Mouse (Mus musculus): ENCODE data around the gene Chaf1a.
"Not testable (repeated sequence)": the region's sequence is repeated elsewhere in the genome, so short reads cannot be mapped to it uniquely, and the experiment has no call there.

Chaf1a gene

DNA sequence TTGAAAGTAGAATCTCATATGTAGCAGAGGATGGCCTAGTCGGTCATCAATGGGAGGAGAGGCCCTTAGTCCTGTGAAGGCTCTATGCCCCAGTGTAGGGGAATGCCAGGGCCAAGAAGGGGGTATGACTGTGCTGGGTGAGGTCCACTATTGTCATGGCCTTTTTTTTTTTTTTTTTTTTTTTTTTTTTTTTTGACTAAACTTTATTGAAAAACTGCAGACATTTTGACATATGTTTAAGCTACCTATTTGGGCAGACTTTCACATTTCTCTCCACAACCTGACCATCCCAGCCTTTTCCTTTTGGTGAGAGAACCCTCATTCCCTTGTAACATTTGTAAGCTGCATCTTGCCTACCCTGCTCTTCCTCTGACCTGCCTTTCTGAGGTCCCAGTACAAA, 52.1 kb downstream of the Chaf1a start:
- DNase-seq (ENCODE audit: low read depth) = no peak

GRCm38 (mm10) chr17:56092794-56093193, 52.6 kb downstream of the Chaf1a start:
- DNase-seq (ENCODE audit: low read depth) = no peak

DNA sequence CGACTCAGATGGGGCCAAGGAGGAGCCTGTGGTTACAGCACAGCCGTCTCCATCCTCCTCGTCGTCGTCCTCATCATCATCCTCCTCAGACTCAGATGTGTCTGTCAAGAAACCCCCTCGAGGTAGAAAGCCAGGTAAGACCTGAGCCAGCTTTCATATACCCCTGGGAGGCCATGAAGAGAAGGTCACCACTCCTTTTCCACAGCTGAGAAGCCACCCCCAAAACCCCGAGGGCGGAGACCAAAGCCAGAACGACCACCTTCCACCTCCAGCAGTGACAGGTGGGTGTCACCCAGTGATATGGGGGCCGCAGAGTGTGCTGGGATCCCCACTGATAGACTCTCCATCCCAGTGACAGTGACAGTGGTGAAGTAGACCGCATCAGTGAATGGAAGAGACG, 56.6 kb downstream of the Chaf1a start:
- no peak for DNase-seq (ENCODE audit: low read depth)

GRCm38 (mm10) chr17:56098180-56098579, 57.9 kb downstream of the Chaf1a start:
- no peak for DNase-seq (ENCODE audit: low read depth)

GRCm38 (mm10) chr17:56098711-56099572, 58.7 kb downstream of the Chaf1a start:
- no peak for DNase-seq (ENCODE audit: low read depth)

DNA sequence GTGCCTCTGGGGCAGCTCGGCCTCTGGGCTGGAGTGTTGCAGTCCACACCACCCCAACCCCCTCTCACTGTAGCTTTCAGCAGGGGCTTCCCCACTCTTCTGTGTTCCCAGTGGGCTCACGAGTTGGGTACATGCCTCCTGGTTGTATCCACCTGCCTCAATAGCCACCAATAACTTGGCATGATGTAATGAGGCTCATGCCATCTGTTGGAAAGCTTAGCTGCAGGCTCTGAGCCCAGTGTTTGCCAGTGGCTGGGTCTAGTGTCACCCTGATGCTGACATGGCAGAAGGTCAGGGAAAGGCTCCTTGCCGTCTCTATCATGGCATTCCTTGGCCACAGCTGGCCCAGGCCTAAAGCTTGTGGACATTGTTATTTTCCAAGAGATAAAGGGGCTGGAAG, 60.6 kb downstream of the Chaf1a start:
- no peak for DNase-seq (ENCODE audit: low read depth)

DNA sequence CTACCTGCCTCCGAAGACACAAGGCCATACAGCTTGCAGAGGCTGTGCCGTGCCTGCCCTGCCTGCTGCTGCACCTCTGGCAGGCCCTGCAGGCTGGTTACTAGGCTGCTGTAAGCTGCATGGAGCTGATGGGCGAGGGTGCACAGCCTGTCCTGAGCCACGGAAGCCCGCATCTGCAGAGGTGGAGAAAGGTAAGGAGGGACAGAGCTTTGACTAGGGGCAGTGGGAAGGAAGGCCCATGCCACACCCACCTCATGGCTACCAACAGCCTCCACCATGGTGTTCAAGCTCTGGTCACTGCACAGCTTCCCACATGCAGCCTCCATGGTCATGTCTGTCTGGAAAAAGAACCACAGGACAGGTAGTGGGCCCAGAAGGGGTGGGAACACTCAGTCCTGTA, 61.9 kb downstream of the Chaf1a start:
- DNase-seq (ENCODE audit: low read depth) = no peak

DNA sequence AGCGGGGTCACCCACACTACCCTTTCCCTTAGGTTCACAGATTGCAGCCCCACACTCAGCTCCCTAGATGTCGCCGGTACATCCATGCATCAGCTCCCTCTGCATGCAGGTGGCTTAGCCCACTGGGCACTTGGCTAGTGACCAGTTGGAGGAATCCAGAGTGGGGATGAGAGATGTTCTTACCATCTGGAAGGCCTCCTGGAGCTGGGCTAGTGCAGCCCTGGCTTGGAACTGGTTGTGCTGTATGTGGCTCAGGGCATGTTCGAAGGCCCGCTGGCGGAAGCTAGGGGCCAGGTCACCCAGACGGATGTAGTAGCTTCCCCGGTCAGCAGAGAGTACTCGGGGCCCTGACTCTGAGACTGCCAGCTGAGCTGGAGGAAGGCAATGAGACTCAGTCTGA, 62.7 kb downstream of the Chaf1a start:
- no peak for DNase-seq (ENCODE audit: low read depth)

DNA sequence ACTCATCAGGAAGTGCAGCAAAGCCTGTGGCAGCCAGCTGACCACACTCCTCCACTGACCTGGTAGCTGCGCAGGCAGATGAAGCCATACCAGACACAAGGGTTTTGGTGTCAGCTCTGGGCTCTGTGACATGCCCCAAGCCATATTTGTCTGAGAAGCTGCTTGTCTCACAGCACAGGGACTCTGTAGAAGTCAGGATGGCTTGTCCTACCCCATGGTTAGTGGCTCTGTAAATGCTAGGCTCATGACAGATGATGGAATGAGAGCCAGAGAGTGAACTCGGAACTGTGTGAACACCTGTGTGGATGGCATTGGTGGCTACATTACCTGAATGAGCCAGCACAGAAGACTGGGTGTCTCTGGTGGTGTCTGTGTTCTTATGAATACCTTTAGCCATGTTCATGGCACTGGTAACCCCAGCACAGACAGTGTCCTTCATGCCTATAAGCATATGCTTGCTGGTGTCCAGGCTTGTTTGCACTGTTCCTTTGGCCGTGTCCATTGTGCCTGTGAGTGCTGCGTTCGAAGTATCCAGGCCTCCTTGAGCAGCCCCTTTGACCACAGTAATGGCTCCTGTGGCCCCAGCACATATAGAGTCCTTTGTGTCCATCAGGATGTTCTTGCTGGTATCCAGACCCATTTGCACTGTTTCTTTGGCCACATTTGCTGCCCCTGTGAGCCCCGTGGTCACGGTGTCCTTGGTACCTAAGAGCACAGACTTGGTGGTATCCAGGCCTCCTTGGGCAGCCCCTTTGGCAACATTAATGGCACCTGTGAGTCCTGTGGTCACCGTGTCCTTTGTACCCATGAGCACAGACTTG, 63.4 kb downstream of the Chaf1a start:
- DNase-seq (ENCODE audit: low read depth) = no peak

DNA sequence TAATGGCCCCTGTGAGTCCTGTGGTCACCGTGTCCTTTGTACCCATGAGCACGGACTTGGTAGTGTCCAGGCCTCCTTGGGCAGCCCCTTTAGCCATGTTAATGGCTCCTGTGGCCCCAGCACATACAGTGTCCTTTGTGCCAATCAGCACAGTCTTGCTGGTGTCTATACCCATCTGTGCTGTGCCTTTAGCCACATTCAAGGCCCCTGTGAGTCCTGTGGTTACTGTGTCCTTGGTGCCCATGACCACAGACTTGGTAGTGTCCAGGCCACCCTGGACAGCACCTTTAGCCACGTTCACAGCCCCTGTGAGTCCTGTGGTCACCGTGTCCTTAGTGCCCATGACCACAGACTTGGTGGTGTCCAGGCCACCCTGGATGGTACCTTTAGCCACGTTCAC, 64.6 kb downstream of the Chaf1a start:
- DNase-seq (ENCODE audit: low read depth) = not testable (repeated sequence)

- not testable (repeated sequence) for DNase-seq (ENCODE audit: low read depth)
These were observed 66.2 kb downstream of the Chaf1a start for GRCm38 (mm10) chr17:56106436-56106835.

DNA sequence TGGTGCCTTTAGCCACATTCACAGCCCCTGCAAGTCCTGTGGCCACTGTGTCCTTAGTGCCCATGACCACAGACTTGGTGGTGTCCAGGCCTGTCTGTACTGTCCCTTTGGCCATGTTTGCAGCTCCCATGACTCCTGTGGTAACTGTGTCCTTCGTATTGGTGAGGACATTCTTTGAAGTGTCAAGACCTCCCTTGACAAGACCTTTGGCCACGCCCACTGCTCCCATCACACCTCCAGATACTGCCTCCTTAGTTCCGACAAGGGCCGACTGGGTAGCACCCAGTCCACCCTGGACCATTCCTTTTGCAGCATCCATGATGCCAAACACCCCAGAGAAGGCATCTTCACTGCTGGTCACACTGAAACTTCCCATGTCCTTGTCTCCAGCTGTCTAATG, 66.7 kb downstream of the Chaf1a start:
- no peak for DNase-seq (ENCODE audit: low read depth)

DNA sequence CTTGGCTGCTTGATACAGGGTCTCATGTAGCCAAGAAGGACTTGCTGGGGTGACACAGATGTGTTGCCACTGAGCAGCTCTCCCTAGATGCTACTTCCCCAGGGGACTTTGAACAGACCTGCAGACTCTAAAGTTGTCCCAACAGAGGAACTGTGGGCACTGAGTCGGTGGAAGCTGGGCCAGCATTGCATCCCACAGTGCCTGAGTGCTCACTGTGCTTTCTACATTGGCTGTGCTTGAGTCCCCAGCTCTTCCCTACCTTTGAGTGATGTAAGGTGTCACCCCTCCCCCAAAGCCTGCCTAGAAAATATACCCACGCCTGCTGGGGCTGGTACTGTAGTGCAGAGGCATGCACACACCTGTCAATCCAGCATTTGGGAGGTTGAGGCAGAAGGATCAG, 67.5 kb downstream of the Chaf1a start:
- no peak for DNase-seq (ENCODE audit: low read depth)

- DNase-seq (ENCODE audit: low read depth) = no peak
These were observed 68.2 kb downstream of the Chaf1a start for GRCm38 (mm10) chr17:56108334-56109044.

DNA sequence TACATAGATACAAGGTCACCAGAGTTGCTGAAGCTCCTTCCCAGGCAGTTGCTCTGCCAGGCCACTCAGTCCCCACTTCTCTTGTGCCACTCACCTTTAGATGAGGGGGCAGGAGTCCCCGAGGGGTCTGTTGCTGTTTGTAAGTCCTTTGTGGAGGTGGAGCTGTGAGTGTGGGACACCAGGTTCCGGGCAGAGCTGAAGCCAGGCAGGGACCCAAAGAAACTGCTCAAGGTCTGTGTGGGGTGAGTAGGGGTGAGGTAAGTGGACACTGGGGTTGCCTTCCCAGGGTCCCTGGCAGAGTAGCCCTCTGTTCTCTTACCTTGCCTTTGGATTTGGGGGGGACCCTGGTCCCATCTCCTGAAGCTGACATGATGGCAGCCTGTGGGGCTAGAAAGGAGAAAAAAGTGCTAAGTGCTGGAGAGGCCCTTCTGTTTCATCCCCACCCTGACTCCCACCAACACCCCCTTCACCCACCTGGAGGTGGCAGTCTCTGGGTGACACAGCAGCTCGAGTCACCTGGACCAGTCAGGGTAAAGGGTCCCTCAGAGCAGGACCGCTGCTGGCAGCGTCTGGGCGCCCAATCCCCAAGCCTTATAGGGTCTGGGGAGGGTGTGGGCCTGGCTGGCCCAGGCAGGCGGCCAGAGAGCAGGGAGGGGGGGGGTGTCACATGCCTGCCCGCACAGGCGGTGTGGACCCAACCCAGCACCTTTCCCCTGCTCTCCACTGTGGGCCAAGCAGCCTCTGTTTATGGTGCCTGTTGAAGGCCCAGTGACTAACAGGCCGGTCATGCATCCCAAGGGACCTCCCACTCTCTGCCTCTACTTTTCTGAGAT, 69.2 kb downstream of the Chaf1a start, which contains the start of gene Plin4:
TSS of gene Plin4 (minus strand) at position 585 of the 833 bp plus-strand sequence.
- DNase-seq (ENCODE audit: low read depth) = peak; percentile 86

DNA sequence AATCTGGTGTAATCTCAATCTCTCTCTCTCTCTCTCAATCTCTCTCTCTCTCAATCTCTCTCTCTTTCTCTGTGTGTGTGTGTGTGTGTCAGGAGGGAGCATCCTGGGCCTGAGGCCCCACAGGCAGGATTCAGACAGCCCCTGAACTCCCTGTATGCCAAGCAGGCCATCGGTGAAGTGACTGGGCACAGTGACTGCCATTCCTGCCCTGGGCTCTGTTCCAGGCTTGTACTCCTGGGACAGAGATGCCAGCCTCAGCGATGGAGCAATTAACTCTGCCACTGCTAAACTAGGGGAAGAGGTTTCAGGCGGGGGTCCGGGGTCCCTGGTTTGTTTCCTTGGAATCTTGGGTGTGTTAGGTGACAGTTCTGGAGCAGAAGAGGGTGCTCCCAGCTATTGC, 70.3 kb downstream of the Chaf1a start:
- DNase-seq (ENCODE audit: low read depth) = no peak

GRCm38 (mm10) chr17:56111021-56111420, 70.8 kb downstream of the Chaf1a start:
- DNase-seq (ENCODE audit: low read depth) = no peak

GRCm38 (mm10) chr17:56111864-56112263, 71.6 kb downstream of the Chaf1a start:
- peak; percentile 81 for DNase-seq (ENCODE audit: low read depth)

DNA sequence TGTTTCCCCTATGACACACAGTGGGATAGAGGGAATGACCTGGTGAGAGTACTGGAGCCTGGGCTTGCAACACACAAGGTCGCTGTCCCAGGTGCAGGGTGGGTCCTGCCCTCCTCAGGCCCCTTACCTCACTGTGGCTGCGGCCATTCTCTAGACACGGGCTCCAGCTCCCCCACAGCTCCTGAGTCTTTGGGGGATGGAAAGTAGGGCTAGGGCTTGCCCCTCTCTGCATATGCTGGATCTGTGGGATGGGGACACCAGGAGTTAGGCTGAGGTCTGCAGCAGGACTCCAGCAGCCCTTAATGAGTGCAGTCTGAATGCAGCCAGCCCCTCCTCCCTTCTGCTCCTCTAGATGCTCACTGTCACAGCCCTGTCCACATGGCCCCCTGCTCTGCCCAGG, 72.5 kb downstream of the Chaf1a start:
- no peak for DNase-seq (ENCODE audit: low read depth)

- no peak for DNase-seq (ENCODE audit: low read depth)
These were observed 76.0 kb downstream of the Chaf1a start for GRCm38 (mm10) chr17:56116193-56116592.

GRCm38 (mm10) chr17:56117251-56117710, 77.0 kb downstream of the Chaf1a start, which contains the start of gene Plin5:
Gene Plin5, minus strand, starts transcription at chr17:56117596.
- no peak for DNase-seq (ENCODE audit: low read depth)
